Mouse (Mus musculus) skeletal muscle tissue, adult 2 months (tissue): ENCODE data around the gene Agtr1a.

ENCODE experiments used
- DNase-seq: peaks from one replicate; pipeline ENCODE4 v3.0.0-alpha.2; 2012; ENCODE audit warnings: low read depth, low spot score

Agtr1a gene

DNA sequence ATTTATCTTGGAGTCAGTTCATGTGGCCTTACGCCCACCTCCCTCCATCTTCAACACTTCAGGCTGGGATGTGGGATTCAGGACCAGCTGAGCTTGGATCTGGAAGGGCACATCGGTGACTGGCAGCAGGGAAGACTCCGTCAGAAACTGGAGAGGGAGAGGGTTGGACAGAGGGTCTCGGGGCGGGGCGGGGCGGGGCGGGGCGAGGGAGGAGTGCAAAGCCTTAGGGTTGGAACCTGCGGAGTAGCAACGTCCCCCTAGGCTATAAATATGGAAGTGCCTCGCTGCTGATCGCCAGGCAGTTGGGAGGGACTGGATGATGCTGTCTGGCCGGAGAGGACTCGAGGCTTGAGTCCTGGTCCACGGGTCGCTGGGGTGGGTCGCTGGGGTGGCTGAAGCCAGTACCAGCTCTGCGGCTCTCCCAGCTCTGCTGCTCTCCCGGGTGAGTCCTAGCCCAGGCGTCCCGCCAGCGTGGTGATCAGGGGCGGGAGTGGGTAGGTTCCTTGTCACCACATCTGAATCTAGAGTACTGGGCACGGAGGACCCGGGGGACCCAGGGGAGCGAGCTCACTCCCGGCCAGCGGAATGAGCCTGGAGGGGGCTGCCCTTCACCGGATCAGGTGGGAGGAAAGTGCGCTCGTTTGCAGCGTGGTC is at the start of gene Agtr1a:
Agtr1a (plus strand) TSS at position 294 of the 654 bp plus-strand sequence.
- peak; percentile 54 for DNase-seq

DNA sequence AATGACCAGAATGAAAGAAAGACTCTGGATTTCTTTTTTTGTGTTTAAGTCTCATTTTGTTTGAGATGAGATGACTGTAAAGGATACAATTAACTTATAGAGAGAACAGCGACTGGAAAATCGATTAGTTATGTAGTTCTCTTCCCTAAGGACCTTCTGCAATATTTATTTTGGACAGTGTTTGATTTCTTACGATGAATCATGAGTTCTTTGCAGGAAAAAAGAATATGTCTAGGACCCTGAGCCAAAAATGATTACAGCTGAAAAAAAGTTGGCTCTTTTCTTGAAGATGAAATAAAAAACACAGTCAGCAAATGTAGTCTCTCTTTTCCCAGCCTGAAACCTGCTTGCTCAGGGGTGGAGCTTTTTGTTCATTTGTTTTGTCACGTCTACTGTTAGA is 26.0 kb upstream of the Agtr1a start:
- peak; percentile 2 for DNase-seq

DNA sequence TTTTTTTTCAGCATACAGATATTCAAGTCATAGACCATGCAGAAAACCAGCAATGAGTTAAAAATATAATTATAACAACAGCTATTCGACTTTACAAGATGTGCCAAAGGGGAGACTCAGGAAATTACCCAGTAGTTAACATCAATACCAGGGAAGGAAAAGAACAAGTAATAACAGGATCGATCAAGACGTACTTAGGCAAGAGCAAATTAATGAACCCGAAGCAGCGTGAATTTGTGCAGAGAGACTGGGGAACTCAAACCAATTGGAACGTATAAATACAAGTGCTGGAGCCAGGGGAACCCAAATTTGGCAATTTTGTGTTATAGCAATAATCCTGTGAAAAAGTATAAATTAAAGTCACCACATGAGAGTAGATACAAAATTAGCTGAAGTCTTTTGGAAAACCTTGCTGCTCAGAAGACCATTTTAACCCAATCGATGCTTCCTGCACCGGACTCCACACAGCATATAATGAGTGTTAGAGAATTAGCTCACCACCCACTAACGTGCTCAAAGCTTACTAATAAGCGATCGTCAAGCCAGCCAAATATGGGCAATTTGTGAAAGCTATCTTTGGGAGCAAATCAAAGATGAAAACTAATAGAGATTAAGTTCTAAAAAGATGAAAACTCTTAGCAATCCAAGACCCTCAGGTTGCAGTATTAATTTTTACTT is 11.4 kb upstream of the Agtr1a start:
- DNase-seq: no peak

DNA sequence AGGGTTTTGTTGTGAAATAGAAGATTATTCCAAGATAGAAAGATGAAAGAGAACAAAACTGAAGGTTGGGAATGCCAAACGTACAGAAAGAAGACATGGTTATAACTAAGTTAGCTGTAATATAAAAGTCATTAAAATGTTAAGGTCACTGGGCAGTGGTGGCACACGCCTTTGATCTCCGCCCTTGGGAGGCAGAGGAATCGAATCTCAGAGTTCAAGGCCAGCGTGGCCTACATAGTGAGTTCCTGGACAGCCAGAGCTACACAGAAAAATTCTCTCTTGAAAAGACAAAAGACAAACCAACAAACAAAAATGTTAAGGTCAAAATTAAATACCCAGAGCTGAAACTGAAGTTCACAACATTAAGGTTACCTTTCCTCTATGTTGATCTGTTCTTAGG is 5.2 kb upstream of the Agtr1a start:
- no peak for DNase-seq

DNA sequence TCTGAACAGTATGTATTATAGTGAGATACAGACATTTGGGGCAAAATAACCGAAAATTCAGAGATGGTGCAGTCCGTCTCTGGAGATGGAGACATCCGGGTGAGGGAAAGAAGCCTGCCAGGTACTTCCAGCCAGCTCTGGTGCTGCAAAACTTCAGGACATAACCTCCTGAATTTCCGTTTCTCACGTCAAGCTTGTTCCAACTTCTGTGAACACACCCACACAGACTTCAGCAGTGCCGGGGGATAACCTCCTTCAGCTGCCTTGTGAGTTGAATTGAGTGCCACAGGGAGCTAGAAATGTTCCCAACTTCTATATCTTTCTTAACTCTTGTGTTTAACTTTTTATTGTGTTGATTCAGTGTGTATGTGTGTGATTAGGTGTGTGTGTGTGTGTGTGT is 4.4 kb upstream of the Agtr1a start:
- DNase-seq: no peak

DNA sequence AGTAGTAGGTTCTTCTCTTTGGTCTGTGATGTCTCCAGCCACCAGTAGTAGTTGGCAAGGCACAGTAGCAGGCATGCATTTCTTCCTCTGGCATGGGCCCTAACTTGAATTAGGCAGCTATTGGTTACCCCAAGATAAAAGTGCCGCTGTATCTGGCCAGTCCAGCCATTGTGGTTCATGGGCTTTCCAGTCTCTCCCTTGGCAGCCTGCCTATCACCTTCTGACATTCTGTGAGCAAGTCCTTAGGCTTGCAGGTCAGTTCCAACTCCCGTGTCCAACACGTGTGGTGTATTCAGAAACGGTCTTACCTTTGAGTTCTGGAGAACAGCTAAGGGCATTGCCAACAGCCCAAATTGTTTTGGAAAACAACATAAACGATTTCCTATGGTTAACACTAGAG is 3.7 kb upstream of the Agtr1a start:
- DNase-seq: peak; percentile 27

DNA sequence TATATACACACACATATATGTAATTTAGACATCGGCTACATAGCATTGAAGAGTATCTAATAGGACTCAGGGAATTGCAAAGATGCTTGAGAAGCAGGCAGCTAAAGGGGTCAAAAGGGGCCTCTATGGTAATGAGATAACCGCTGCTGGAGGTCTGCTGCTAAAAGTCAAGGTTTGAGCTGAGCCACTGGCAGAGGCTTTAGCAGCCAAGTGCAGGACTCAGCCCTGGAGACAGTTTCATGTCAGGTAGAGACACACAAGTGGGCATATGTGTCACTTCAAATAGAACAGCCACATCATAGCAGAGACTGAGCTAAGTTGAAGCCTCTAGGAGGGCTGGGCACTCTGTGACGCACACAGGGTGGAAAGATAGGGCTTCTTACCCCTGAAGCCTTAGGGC is 1.6 kb upstream of the Agtr1a start:
- DNase-seq: no peak

DNA sequence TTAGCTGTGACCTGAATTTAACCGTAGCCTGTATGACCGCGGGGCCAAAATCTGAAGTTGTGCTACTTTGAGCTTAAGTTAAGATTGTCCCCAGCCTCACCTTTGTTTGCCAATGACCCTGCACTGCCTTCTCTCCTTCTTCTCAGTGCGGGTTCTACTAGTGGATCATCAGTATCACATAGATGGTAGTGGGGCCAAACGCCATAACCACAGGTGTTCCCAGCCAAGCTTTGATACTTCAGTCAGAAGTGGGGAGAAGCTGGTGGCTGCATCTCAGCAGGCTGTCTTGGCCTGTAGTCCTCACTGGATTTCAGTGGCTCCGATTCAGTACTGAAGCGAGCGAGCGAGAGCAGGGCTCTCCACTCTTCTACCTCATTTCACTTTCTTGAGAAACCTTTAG is 672 bp downstream of the Agtr1a start:
- no peak for DNase-seq

DNA sequence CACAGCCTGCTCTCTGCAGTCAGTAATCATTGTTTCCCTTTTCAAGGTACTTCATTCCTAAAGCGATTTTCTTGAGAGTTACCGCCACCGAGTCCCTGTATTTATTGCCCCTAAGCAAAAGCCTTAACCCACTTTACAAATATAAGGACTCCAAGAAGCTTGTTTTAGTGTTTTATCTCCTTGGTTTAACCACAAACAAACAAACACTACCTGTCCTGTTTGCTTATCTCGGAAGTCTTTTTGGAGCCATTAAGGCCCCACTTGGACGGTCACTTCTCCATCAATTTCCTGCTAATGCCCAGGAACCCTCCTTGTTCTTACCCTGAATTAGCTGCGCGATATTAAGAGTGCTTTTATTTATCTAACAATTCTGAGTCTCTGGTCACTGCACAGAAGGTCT is 1.4 kb downstream of the Agtr1a start:
- no peak for DNase-seq

DNA sequence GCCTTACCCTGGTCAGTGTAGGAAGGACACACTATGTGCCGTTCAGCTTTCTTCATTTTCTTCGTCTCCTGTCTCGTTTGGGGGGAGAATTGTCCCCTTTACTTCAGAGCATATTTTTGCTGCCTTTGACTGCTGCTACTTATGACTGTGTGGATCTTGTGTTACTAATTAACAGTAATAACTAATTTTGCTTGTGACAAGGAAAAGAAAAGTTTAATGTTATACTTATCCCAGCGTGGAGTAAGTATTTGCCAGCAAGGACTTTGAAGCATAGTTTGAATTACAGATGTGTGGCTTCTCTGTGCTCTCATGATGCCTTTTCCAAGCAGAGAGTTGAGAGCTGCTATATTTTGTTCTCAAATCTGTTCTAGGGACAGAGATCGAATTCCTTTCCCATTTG is 2.3 kb downstream of the Agtr1a start:
- no peak for DNase-seq

DNA sequence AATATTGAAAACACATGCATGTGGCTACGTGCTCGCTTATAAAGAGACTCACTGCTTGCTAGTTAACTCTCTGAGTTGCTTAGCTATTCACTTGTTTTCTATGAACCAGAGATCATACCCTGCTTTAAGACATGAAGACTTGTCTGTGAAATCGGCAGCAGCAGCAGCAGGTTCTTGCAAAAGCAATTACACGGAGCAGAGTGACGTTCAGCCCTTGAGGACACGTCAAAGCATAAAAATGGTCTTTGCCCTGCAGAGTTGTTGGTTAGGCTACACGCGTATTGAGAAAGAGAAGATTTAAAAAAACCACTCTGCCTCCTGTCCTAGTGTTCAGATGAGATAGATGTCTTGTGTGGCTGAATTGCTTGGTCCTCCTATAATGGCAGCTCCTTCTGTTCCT is 3.7 kb downstream of the Agtr1a start:
- no peak for DNase-seq

DNA sequence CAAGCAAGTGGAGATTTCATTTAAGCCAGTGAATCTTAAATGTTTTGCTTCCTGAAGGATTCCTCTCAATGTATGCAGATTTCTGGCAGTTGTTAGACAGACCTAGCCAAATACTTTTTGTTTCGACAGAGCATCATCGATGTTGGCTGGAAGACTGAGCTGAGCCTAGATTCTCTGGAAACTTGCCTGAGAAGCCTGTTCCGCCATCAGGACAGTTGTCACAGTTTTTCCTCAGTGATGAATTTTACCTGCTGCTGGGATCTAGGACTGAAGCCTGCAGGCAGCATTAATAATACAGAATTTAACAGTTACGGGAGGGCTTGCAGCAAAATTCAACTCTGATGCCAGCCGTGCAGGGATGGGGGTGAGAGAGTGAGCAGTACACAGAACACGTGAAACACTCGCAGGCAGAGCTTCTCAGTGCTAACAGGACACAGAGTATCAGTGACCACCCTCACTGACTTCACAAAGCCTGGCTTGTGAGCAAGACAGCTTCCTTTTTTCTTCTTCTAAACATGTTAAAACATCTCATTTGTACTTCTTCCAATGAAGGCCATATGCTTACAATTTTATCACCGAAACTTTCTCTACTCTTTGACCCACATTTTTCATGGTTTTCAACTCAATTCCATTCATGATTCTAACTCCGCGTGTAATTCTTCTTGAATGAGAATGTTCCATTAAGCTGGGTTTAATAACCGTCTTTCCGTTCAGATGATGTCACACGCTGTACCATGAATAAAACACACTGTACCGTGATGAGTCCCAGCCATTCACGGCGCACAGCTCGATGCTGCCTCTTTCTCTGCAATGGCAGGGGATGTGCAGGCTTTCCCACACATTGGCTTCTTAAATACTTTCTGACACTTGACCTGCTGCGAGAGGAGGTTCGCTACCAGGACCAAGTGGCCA is 6.0 kb downstream of the Agtr1a start:
- no peak for DNase-seq

DNA sequence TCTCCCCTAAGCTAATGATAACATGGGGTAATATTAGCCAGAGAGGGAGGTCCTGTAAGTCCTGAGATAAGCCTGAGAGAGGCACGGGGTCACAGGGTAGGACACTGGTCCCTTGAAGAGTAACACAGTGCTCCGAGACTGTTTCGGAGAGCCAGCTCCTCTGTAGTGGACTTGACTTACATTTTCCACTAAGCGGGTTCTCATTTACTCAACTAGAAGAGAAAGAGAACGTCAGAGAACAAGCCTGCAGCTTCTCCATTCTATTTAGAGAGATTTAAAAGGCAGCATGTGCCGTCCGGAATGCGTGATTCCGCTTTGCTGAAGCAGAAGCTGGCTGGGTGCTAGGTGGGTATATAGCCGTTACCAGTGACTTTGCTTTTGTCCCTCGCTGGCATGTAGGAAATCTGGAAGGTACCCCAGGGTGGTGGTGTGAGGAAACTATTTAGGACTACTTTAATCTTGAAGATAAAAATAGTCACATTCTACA is 9.2 kb downstream of the Agtr1a start:
- DNase-seq: no peak

DNA sequence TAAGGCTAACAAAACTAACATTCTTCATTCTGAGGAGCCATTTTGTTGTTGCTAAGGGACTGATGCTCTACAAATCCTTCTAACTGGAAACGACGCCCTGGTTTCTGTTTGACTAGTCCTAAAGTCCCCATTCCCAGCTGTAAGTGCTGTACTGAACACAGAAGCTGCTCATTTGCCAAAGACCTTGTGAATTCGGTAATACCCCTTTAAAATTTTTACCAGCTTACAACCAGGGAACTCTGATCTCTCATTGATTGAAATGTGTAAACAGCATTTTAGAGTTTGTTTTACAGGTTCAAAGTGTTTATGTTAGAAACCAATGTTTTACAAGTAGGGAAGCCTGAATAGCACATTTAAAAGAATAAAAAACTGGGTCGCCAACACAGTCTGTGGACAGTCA is 10.6 kb downstream of the Agtr1a start:
- DNase-seq: no peak

DNA sequence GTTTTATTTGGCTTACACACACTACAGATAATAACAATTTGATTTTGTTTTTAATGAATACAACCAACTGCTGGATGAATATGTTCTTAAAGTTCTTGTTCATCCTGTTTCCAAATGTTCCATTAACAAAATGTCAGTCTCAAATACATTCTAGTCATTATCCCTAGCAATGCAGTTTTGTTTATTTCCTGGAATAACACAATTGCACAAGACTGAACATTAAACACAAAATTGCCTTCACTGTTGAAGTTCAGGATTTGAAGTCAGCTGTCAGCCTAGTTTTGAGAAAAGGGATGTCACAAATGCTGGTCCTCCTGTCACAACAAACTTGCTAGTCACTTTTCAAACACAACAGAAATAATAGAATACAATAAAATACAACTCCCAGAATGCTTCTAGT is 12.1 kb downstream of the Agtr1a start:
- no peak for DNase-seq

DNA sequence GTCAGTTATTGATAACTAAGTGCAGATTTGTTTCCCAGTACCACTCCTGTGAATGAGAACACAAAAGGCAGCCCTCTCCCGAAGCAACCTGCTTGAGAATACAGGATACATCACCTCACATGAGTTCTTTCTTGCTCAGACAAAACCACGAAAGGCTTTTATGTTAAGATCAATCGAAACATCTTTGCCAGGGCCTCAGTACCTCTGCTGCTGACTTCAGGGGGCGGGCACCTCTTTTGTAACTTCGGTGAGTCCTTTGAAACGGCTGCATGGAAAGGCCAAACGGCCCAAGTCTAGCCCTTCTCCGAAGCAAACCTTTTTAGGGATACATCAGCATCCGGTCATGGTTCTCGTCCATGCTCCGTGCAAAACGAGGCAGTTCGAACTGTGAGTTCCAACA is 15.7 kb downstream of the Agtr1a start:
- DNase-seq: no peak

DNA sequence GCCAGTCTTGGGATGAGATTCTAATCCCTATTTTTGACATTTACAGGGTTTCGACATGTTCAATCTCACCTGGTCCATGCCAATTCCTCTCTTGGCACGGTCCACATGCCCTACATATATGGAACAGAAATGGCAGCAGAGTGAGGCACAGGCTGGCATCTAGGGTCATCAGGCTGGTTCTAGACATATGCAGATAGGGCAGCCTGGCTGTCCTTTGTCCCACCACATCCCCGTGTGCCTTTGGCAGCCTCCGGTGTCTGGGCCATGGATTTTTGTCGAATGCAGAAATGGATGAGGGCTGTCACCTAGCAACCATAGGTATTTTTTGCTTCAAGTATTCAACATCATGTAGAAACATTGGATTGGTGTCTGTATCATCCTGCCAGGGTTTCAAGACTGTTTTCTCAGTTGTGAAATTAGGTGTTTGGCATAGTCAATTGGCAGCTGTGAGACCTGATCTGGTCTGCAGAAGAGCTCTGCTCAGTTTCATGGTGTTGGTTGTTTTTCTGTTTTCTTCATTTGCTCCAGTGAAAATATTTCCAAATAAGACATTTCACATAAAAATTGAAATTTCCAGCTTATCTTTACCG is 18.8 kb downstream of the Agtr1a start:
- no peak for DNase-seq

DNA sequence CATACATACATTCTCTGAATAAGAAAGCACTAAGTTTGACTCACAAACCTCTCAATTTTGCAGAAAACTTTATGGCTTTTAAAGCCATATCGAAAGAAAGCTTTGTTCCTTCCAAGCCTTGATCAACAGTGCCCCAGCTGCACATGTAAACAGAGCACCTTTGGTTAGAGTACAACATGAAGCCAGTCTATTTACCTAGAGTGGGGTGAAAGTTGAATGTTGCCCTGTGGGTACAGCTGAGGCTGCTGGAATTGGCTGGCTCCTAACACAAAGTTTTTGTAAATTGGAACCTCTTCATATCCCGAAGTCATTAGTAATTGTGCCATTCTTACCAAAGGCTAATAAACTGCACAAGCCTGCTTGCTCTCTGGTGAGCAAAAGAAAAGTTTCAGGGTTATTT is 19.7 kb downstream of the Agtr1a start:
- DNase-seq: no peak

DNA sequence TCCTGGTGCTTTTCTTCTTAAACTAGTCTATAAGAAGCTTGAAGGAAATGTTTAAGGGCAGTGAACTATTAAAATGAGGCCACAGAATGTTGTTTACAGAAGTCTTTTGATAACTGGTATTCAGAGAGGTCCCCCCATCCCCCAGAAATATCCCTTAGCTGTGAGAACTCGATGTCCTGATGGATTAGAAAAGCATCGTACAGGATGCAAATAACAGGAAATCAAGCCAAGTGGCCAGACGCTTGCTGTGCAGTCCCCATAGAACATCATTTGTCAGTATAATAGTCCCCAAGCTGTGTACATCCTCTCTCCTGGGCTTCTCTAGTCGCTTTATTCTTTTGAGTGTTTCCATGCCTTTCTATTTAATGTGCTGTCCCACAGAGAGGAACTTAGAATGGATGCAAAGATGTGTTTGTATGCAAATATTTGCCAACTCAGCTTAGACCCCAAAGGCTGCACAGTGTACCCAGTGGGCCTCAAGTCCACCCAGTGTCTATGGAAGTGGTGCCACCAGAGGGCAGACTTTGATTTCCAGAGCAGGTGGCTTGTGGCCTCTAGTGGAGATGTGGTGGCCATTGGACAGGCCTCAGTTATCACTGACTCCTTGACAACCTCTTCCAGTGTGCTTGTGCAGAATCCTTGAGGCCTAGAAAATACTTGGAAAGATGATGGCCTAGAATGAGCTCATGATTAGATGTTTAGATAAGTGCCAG is 22.4 kb downstream of the Agtr1a start:
- DNase-seq: no peak

DNA sequence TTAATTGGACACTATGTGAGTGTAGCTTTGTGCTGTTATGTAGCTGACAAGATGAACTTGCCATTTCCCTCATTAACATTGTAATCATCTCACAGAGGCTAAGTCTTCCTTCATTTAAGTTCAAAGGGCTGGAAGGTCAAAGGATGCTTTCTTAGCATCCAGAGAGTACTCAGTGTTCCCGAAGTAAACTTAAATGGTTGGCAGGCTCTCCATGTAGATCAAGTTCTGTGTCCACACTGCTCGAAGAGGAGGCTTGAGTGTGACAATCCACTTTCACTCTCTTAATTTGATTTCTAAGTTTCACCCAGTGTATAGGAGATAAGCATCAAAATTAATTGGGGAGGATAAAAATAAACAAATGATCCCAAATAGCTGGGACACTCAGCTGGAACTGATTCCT is 23.6 kb downstream of the Agtr1a start:
- DNase-seq: no peak

DNA sequence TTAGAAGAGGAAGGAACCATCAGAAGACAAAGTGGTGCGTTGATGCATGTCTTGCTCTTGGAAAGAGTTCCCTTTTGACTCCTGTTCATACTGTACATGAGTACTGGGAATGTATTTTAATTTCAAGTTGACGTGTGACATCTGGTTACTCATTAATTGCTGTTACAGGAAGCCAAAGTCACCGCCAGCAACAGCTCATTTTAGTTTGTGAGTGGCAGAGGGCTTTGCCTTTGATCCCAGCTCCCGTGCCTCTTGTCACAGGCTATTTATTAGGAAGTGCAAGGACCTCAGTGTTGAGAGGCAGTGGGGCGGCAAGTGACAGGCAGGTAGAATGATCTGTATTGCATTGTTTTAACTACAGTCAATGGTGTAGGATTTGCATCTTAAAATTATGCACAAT is 24.8 kb downstream of the Agtr1a start:
- no peak for DNase-seq
